Mouse (Mus musculus) MEL (cell line): ENCODE data around the gene Adam19. TPM values are rescaled to one million over a fixed set of nuclear protein-coding genes. Genes with fewer than 3 reads are reported as not detected.

Experiments used
- DNase-seq: peaks from one replicate; pipeline ENCODE4 v3.0.0; 2011; ENCODE audit warnings: low read depth, low spot score
- H3K27ac ChIP-seq: 2 replicates; pipeline ENCODE4 v1.5.1; 2012; ENCODE audit warnings: low read depth, mild to moderate bottlenecking, control low read depth, low read length, moderate library complexity; ENCODE audit not compliant: control insufficient read depth
- H3K27me3 ChIP-seq, 2 experiments: fragments of 150-350 bp in 1 of 2; sonication (generic) in 1 of 2; 2 replicates each; pipeline ENCODE4 v1.6.1; 2012; ENCODE audit warnings: low read length in 2 of 2, mild to moderate bottlenecking in 2 of 2, improper control_type of control experiment in 1 of 2, moderate library complexity in 1 of 2; ENCODE audit not compliant: insufficient read depth in 2 of 2, control insufficient read depth in 1 of 2
- H3K36me3 ChIP-seq, 2 experiments: 2 replicates each; pipeline ENCODE4 v1.6.1; 2012 to 2014; ENCODE audit warnings: low read length in 2 of 2, improper control_type of control experiment in 1 of 2, inconsistent platforms in 1 of 2, mild to moderate bottlenecking in 1 of 2; ENCODE audit not compliant: insufficient read depth in 2 of 2, control insufficient read depth in 1 of 2
- H3K4me1 ChIP-seq, 2 experiments: fragments of 150-350 bp in 1 of 2; sonication (generic) in 1 of 2; 2 replicates each; pipeline ENCODE4 v1.6.1; 2012; ENCODE audit warnings: low read length in 2 of 2, improper control_type of control experiment in 1 of 2, mild to moderate bottlenecking in 1 of 2; ENCODE audit not compliant: insufficient read depth in 2 of 2, control insufficient read depth in 1 of 2
- H3K4me3 ChIP-seq, 2 experiments: fragments of 150-350 bp in 1 of 2; sonication (generic) in 1 of 2; 2 replicates each; pipeline ENCODE4 v1.5.1; 2012; ENCODE audit warnings: low read depth in 2 of 2, low read length in 2 of 2, mild to moderate bottlenecking in 2 of 2, moderate library complexity in 2 of 2, control low read depth in 1 of 2, improper control_type of control experiment in 1 of 2; ENCODE audit not compliant: control insufficient read depth in 1 of 2, insufficient read depth in 1 of 2
- H3K79me2 ChIP-seq: 2 replicates; pipeline ENCODE4 v1.6.1; 2012; ENCODE audit warnings: mild to moderate bottlenecking, low read length, moderate library complexity; ENCODE audit not compliant: control insufficient read depth, poor library complexity, insufficient read depth
- H3K9ac ChIP-seq: 2 replicates; pipeline ENCODE4 v1.6.1; 2012; ENCODE audit warnings: low read depth, mild to moderate bottlenecking, control low read depth, low read length, moderate library complexity; ENCODE audit not compliant: control insufficient read depth, poor library complexity, severe bottlenecking
- H3K9me3 ChIP-seq: fragments of 150-350 bp; sonication (generic); replicated peaks from 2 replicates; pipeline ENCODE4 v1.6.1; 2012; ENCODE audit warnings: mild to moderate bottlenecking, low read length, improper control_type of control experiment, moderate library complexity; ENCODE audit not compliant: insufficient read depth
- ELF1 ChIP-seq: IDR thresholded peaks from 2 replicates; pipeline ENCODE4 v1.6.1; 2014; ENCODE audit warnings: low read depth, mild to moderate bottlenecking, inconsistent platforms, low read length, improper control_type of control experiment, moderate library complexity
- GABPA ChIP-seq: IDR thresholded peaks from 2 replicates; pipeline ENCODE4 v1.6.1; 2012; ENCODE audit warnings: low read depth, mild to moderate bottlenecking, inconsistent platforms, low read length, improper control_type of control experiment, moderate library complexity
- HCFC1 ChIP-seq: IDR thresholded peaks from 2 replicates; pipeline ENCODE4 v1.6.1; 2012; ENCODE audit warnings: low read depth, mild to moderate bottlenecking, inconsistent platforms, low read length, improper control_type of control experiment, moderate library complexity
- JUND ChIP-seq: IDR thresholded peaks from 2 replicates; pipeline ENCODE4 v1.6.1; 2011; ENCODE audit warnings: low read depth, mild to moderate bottlenecking, improper control_type of control experiment, low read length
- MAX ChIP-seq: IDR thresholded peaks from 2 replicates; pipeline ENCODE4 v1.6.1; 2011; ENCODE audit warnings: low read length, improper control_type of control experiment
- MAZ ChIP-seq: IDR thresholded peaks from 2 replicates; pipeline ENCODE4 v1.6.1; 2012; ENCODE audit warnings: low read depth, mild to moderate bottlenecking, inconsistent platforms, low read length, improper control_type of control experiment
- MEF2A ChIP-seq: IDR thresholded peaks from 2 replicates; pipeline ENCODE4 v1.6.1; 2014; ENCODE audit warnings: low read depth, mild to moderate bottlenecking, inconsistent platforms, low read length, improper control_type of control experiment; ENCODE audit not compliant: poor library complexity, insufficient replicate concordance, severe bottlenecking; ENCODE audit errors: extremely low read depth
- MYC ChIP-seq: IDR thresholded peaks from 2 replicates; pipeline ENCODE4 v1.6.1; 2011; ENCODE audit warnings: low read depth, mild to moderate bottlenecking, low read length, improper control_type of control experiment, moderate library complexity
- NELFE ChIP-seq: IDR thresholded peaks from 2 replicates; pipeline ENCODE4 v1.6.1; 2011; ENCODE audit warnings: low read depth, low read length, improper control_type of control experiment
- POLR2AphosphoS2 ChIP-seq: IDR thresholded peaks from 2 replicates; pipeline ENCODE4 v1.6.1; 2011; ENCODE audit warnings: low read length, improper control_type of control experiment
- TAL1 ChIP-seq: IDR thresholded peaks from 2 replicates; pipeline ENCODE4 v1.6.1; 2012; ENCODE audit warnings: mild to moderate bottlenecking, inconsistent platforms, low read length, moderate library complexity, mixed read lengths
- TCF12 ChIP-seq: IDR thresholded peaks from 2 replicates; pipeline ENCODE4 v1.6.1; 2014; ENCODE audit warnings: low read depth, mild to moderate bottlenecking, inconsistent platforms, low read length, improper control_type of control experiment, moderate library complexity
- USF2 ChIP-seq, 2 experiments: IDR thresholded peaks; 2 replicates each; pipeline ENCODE4 v1.6.1; 2011 to 2012; ENCODE audit warnings: improper control_type of control experiment in 2 of 2, low read length in 2 of 2, borderline replicate concordance in 1 of 2, inconsistent platforms in 1 of 2, low read depth in 1 of 2, mild to moderate bottlenecking in 1 of 2; ENCODE audit not compliant: insufficient read depth in 1 of 2
- ZNF384 ChIP-seq: IDR thresholded peaks from 2 replicates; pipeline ENCODE4 v1.6.1; 2012; ENCODE audit warnings: low read depth, mild to moderate bottlenecking, inconsistent platforms, low read length, improper control_type of control experiment
- polyA plus RNA-seq, 2 experiments: library from polyadenylated mRNA; stranded (reverse) in 1 of 2; unstranded in 1 of 2; fragments of >175 nt in 1 of 2; fragments of >200 nt in 1 of 2; gene quantifications; 2 replicates each; pipeline versions ENCODE4 v1.2.1 to v1.2.4; 2012; ENCODE audit warnings: low replicate concordance in 2 of 2, low read depth in 1 of 2; ENCODE audit not compliant: insufficient read length in 2 of 2, insufficient read depth in 1 of 2, missing spikeins in 1 of 2
- total RNA-seq: library from RNA; depleted of rRNA; stranded (reverse); fragments of 300-350 nt; gene quantifications from 2 replicates; pipeline ENCODE4 v1.2.3, GENCODE M21; 2012

The Adam19 gene
- total and polyA plus RNA-seq, 3 experiments = 0.12 to 0.19 TPM; not detected in 1

DNA sequence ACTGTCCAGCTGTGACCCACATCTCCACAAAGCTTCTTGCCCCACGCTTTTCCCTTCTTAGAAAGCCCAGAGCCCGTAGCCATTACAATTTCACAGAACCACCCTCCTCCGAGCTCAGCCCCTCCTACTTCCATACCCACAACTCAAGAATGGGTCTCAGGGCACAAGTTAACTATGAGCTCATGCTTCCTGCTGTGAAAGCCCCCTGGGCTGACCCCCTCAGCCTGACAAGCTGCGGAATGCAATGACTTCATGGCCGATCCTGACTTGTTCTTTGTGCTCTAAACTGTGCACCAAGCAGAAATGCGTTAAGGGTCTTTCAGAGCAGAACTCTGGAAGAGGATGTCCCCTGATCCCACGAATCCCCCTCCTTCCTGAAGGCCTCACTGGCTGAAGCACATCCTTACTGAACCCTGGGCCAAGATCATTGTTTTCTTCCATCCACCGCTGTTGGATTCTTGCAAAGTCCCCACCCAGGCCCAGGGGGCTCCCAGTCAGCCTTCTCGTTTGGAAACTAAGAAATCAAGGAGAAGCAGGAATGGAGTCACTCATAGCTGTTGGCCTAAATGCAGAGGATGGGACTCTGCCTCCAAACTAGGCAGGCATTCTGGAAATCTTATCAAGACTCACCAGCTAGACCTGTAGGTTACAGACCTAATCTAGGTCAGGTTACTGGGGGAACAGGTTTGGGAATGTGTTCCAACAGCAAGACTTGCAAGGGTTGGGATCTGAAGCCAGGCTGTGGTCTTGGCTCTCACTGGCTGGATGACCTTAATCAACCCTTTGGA, 39.9 kb downstream of the Adam19 start:
- no peak for TF ChIP-seq MAX
- no peak for TF ChIP-seq TCF12
- TF ChIP-seq HCFC1 = no peak
- no peak for TF ChIP-seq JUND
- TF ChIP-seq ELF1 = no peak
- Histone ChIP-seq H3K79me2 (no peaks in the 10 kb centered on the region), H3K4me3 (no peak overlapping the region), H3K27ac (no peak overlapping the region), H3K36me3 (peaks cover 0 to 8% of the 10 kb centered on the region in 2 experiments; a peak in 2 of 4 replicates), H3K4me1 (peaks cover 2 to 9% of the 10 kb centered on the region in 2 experiments; a peak in 3 of 4 replicates), H3K27me3 (peaks cover 2 to 4% of the 10 kb centered on the region in 2 experiments; a peak in 1 of 4 replicates), H3K9me3 (no peaks in the 10 kb centered on the region), H3K9ac (no peak overlapping the region)
- DNase-seq = no peak

DNA sequence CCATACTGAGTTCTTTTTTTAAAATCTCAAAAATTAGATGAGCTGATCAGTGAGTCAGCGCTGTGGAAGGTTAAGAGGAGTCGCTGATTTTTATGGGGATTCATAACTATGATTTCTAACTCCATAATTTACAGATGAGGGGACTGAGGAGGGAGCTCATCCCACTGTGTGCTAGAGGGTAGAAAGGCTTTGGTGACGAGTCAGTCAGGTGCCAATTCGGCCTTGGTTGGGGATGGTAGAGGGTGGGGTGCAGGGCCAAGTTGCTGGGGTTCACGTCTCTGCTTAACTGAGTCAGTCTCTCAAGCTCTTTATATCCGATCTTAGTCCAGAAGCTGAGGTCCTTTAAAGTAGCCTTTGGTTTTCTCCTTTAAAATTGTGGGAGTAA, 40.5 kb downstream of the Adam19 start:
- DNase-seq = no peak
- H3K4me1 ChIP-seq = peaks cover 0 to 4% of the 10 kb centered on the region in 2 experiments; a peak in 1 of 4 replicates
- H3K9ac ChIP-seq = no peak overlapping the region
- H3K79me2 ChIP-seq = no peaks in the 10 kb centered on the region
- H3K27me3 ChIP-seq = peaks cover 2 to 4% of the 10 kb centered on the region in 2 experiments; a peak in 1 of 4 replicates
- H3K9me3 ChIP-seq = no peaks in the 10 kb centered on the region
- H3K36me3 ChIP-seq = peaks cover 0 to 4% of the 10 kb centered on the region in 2 experiments; a peak in 2 of 4 replicates
- no peak overlapping the region for H3K27ac ChIP-seq
- H3K4me3 ChIP-seq = no peak overlapping the region
- no peak for TF ChIP-seq ZNF384
- no peak for TF ChIP-seq GABPA
- no peak for TF ChIP-seq USF2 (IDR thresholded peaks at IDR 0.05; ENCODE audit: borderline replicate concordance in 1 of 2, insufficient read depth in 1 of 2, low read depth in 1 of 2, low read length in 2 of 2)
- TF ChIP-seq NELFE = no peak
- no peak for TF ChIP-seq MAZ
- TF ChIP-seq MEF2A = no peak
- no peak for TF ChIP-seq JUND
- no peak for TF ChIP-seq POLR2AphosphoS2
- TF ChIP-seq MYC = no peak
- no peak for TF ChIP-seq TAL1
